Mouse (Mus musculus): ENCODE data around the gene Akap13.

The Akap13 gene

GRCm38 (mm10) chr7:75509085-75509873 is 53.9 kb downstream of the Akap13 start:
- in situ Hi-C loops (cut with MboI; ENCODE audit: unreplicated experiment in 2 of 2) = no loop called here

DNA sequence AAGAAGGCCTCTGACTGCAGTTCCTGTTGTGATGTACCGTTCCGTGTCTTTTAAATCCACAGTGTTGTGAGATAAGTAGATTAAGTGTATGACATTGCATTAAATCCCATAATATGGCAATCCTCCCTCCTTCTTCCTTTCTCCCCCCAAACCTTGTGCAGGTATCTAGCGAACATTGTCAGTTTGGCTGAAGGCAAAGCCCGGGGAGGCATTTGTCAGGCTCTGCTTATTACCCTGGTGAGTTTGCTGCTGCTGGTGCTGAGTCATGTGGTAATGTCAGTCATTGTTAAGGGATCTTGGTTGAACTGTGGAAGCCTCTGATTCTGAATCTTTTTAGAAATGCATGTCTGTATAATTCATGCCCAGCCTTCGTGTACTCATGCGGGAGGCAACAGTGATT is 60.1 kb downstream of the Akap13 start:
- in situ Hi-C loops (cut with MboI; ENCODE audit: unreplicated experiment in 2 of 2) = no loop called here

- in situ Hi-C loops (cut with MboI; ENCODE audit: unreplicated experiment in 2 of 2) = no loop called here
These were observed 61.6 kb downstream of the Akap13 start for GRCm38 (mm10) chr7:75516716-75517619.

- in situ Hi-C loops (cut with MboI; ENCODE audit: unreplicated experiment in 2 of 2) = no loop called here
These were observed 65.2 kb downstream of the Akap13 start for GRCm38 (mm10) chr7:75520531-75520930.

DNA sequence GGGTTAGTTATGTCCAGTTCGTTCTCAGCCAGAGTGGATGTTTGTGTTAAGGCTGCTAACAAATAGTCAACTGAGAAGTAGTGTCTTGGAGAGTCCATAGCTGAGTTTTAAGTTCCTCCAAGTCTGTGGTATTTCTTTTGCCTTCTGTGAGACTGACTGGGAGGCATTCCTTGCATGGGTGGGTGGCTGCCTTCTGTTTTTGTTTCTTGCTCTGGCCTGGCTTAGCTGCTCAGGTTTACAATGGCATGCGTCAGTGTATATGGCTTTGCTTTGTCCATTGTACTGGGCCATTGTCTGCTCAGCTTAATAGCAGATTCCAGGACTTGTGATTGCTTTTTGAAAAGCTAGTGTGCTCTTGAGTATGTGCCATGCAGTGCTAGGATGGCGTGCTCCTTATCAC is 65.9 kb downstream of the Akap13 start:
- in situ Hi-C loops (cut with MboI; ENCODE audit: unreplicated experiment in 2 of 2) = no loop called here

DNA sequence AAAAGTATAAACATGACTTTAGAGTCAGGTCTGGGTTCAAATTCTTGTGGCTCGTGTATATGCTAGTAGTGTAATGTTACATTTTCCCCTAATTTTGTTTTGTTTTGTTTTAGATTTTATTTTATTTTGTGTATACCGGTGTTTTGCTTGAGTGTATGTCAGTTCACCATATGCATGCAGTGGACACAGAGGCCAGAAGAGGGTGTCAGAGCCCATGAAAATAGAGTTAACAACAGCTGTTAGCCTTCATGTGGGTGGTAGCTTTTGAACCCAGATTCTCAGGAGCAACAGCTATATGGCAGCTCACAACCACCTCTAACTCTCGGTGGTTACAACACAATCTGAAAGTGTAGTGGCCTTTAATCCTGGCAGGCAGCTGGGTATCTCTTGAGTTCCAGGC is 66.9 kb downstream of the Akap13 start:
- in situ Hi-C loops (cut with MboI; ENCODE audit: unreplicated experiment in 2 of 2) = no loop called here

DNA sequence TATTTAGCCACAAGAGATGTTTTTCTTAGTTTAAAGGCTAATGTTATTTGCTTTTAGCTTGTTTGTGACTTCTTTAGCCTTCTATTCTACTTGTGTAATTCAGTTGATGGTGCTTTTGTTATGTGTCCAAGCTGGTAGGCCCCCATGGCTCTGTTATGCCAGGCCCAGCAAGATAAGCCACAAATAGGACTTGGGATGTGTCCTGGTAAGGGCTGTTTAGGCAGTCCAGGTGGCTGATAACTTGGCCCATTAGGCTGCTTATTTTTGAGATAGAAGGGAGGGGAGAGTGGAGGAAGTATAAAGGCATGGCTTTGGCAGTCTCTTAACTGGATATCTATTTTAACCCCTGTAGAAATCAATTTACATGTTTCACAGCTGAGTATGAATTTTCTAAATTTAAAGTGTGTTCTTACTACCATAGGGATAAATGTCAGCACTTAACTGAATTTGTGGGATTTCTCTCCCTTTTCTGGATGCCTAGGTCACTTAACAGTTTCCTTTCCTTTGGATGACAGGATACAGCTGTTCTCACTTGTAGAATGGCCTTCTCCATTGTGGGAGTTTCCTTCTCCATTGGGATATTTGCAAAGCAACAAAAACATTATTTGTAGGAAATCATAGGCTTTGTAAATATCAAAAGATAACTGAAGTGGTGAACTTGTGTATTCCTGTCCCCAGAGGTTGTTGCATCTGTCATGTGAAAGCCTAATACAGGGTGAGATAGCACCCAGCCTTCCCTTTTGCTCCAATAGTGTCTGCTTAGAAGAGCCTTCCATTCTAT is 69.6 kb downstream of the Akap13 start:
- in situ Hi-C loops (cut with MboI; ENCODE audit: unreplicated experiment in 2 of 2) = no loop called here

GRCm38 (mm10) chr7:75525716-75526401 is 70.5 kb downstream of the Akap13 start:
- in situ Hi-C loops (cut with MboI; ENCODE audit: unreplicated experiment in 2 of 2) = no loop called here

GRCm38 (mm10) chr7:75528751-75529150 is 73.4 kb downstream of the Akap13 start:
- in situ Hi-C loops (cut with MboI; ENCODE audit: unreplicated experiment in 2 of 2) = no loop called here

DNA sequence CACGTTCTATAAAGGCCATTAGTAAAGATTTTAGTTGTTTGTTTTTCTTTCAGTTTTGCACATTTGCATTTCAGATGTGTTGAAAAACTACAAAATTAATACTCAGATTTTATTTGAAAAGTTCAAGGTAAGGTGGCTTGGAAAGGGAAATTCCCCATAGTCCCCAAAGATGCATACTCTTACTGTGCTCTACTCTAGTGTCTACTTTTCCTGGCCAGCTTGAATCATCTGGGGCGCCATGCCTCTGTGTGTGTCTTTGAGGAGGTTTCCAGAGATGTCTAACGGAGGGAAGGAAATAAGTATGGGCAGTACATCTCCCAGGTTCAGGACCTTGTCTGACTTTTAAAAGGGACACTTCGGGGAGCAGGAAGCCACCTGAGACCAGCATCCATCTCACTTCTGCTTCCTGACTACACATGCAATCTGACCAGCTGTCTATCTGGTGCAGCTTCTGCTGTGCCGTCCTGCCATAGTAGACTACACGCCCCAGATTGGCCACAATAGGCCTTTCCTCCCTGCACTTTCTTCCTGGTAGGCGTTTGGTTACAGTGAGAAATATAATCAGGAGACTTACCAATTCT is 74.6 kb downstream of the Akap13 start:
- in situ Hi-C loops (cut with MboI; ENCODE audit: unreplicated experiment in 2 of 2) = no loop called here

DNA sequence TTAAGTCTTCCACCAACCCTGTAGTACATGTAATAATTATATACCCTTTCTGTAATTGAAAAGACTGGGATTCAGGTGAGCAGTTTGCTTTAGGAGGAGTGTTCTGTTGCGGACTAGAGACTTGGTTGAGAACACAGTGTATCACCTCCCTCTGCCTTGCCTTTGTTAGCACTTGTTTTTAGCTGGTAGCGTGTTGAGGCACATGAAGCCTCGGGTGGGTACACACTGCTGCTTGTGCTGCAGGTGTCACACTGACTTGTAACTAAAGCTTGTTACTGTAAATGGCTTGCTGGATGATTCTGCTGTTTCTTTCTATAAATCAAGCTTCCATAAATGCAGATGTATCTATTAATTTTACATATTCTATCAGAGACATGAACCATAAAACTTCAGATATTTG is 75.3 kb downstream of the Akap13 start:
- in situ Hi-C loops (cut with MboI; ENCODE audit: unreplicated experiment in 2 of 2) = no loop called here

- in situ Hi-C loops (cut with MboI; ENCODE audit: unreplicated experiment in 2 of 2) = no loop called here
These were observed 77.7 kb downstream of the Akap13 start for GRCm38 (mm10) chr7:75533079-75533478.

DNA sequence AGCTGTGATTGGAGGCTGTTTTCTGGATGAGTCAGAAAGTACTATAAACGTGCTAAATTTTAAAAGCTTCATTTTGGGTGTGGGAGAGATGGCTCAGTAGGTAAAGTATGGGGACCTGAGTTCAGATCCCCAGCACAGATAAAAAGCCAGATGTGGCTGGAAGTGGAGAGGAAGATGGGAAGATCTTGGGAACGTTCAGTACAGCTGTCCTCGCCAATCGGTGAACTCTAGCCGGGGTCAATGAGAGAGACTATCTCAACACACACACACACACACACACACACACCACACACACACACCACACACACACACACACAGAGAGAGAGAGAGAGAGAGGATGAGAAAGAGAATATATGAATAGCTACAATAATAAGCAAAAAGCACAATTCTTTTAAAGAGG is 81.0 kb downstream of the Akap13 start:
- in situ Hi-C loops (cut with MboI; ENCODE audit: unreplicated experiment in 2 of 2) = no loop called here

DNA sequence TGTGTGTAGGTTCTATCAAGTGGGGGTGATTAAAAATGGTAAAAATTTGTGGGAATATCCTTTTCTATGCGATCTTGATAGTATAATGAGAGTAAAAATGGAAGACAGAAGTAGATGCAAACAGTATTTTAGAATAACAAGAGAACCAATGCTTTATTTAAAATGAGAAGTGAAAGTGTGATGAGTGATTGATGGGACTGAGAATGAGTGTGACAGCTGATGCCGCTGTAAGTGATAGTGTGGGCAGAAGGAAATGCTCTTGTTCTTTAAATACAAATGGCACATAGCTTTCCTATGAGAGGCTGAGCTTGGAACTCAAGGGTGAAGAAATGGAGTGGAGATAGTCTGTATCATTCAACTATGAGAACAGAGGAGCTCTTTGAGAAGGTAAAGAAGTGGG is 82.2 kb downstream of the Akap13 start:
- in situ Hi-C loops (cut with MboI; ENCODE audit: unreplicated experiment in 2 of 2) = no loop called here

DNA sequence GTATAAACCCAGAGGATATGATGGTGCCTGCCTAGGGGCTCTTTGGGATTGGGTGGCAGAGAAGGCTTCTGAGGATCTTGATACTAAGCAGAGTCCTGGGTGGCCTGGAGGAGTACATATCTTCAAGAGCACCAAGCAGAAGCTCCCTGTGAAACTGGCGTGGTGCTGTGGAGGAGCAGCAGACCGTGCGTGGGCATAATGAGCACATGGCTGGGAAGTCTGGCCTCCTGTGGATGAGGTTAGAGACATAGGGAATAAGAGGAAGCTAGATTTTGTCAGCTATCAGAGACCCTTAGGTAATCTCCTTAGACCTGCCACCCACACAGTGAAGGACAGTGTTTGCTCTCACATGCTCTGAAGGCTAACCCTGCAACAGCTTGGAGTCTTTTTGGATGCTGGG is 83.2 kb downstream of the Akap13 start:
- in situ Hi-C loops (cut with MboI; ENCODE audit: unreplicated experiment in 2 of 2) = no loop called here

- in situ Hi-C loops (cut with MboI; ENCODE audit: unreplicated experiment in 2 of 2) = no loop called here
These were observed 83.8 kb downstream of the Akap13 start for GRCm38 (mm10) chr7:75539168-75539567.

DNA sequence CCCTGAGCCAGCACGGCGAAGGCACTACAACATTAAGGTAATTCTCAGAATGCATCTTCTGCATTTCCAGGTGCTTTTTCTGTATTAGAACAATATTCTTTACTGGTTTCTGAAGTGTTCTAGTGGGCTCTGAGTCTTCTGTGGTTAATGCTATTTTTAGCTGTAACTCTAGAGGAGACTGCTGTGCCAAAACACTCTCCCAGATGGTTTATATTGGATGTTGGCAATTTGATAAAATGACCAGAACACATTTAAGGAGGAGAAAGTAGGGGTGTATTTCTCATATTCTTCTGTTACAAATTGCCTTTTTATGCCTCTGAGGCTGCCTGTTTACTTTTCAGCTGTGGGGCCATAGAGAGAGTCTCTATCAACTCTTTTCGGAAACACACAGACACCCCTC is 94.5 kb downstream of the Akap13 start:
- in situ Hi-C loops (cut with MboI; ENCODE audit: unreplicated experiment in 2 of 2) = loop anchor here (5.0 to 25.0 kb wide), 5 partner anchors 85 to 912 kb away; no protein-coding TSS in a partner anchor

DNA sequence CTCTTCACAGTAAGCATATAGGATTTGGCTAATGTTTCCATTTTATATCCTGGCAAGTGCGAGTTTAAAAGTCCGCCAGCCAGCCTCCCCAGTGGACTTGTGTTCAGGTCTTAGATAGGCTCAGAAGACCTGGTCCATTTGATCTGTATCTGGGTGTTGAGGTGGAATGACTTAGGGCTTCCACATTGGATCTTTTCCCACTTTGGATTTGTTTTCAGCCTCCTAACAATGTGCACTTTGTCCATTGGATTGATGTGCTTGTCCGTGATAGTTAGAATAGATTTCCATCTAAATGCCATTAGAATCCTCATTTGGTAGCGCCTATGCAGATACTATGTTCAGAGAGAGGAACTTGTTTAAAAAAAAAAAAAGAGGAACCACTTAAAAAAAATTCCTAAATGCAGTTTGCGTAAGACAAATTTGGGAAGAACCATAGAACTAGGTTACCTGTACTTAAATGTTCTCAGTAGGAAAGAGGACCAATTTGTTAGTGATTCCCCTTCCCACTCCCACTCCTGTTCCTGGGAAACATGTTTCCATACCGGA is 95.5 kb downstream of the Akap13 start:
- in situ Hi-C loops (cut with MboI; ENCODE audit: unreplicated experiment in 2 of 2) = loop anchor here (5.0 to 25.0 kb wide), 5 partner anchors 86 to 911 kb away; no protein-coding TSS in a partner anchor

DNA sequence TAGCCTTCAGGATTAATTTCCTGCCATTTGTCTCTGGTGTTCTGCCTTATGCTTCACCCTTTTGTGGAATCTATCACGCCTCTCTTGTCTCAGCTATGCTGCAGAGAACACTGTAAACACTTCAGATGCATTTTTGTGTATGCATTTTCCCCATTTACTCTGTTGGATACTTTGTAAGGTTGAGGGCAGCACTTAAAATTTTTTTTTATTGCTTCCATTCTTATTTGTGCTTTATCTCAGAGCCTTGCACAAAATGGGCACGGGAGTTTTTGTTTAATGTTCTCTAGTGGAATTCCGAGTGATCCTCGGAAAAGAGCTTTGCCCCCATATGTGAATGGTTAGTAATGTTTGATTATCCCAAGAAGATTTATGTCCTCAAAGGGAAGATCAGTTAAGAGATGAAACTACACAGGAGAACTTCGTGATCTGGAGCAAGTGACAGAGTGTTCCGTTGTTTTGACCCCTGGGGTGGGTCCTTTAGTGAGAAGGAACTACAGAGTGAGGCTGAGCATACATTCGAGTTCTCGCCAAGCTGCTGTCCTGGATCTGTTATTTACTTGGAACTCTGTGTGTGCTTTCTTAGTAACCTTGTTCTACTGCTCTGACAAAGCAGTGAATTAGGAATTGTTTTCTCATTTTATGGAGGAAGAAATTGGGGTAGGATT is 97.8 kb downstream of the Akap13 start:
- in situ Hi-C loops (cut with MboI; ENCODE audit: unreplicated experiment in 2 of 2) = loop anchor here (5.0 to 25.0 kb wide), 5 partner anchors 88 to 909 kb away; no protein-coding TSS in a partner anchor

Measured in v-Abl transformed pro-B cells (cell line).